Mouse (Mus musculus): ENCODE data around the gene Trabd2b. TPM values are rescaled to one million over a fixed set of nuclear protein-coding genes. Genes with fewer than 3 reads are reported as not detected.
A peak's percentile ranks its signal among the peaks of the same experiment; 100 is the strongest.

Gene Trabd2b
- total and polyA plus RNA-seq, 2 experiments from 2014 or later: 0.63 to 0.71 TPM

- Histone ChIP-seq H3K4me2 (ENCODE audit: low read depth) (no peak overlapping the region), H3K27ac (ENCODE audit: low read depth, low read length) (no peak overlapping the region), H3K36me3 (ENCODE audit: insufficient read depth) (no peaks in the 10 kb centered on the region), H3K27me3 (ENCODE audit: insufficient read depth, low read length) (no peaks in the 10 kb centered on the region), H3K4me3 (ENCODE audit: low read depth, low read length) (no peak overlapping the region), H3K9me3 (ENCODE audit: low read length) (no peaks in the 10 kb centered on the region), H3K4me1 (ENCODE audit: insufficient read depth) (no peaks in the 10 kb centered on the region), H3K9ac (no peak overlapping the region)
- WGBS: 78% methylated on average over 7 of the region's 7 CpGs
- ATAC-seq (no peak), DNase-seq (no peak)
- no peak for TF ChIP-seq CTCF (IDR thresholded peaks at IDR 0.05; ENCODE audit: low read depth)
Observed at GRCm38 (mm10) chr4:114435381-114435780, 28.9 kb downstream of the Trabd2b start.

- H3K9ac ChIP-seq: no peak overlapping the region
- no peak overlapping the region for H3K4me2 ChIP-seq (ENCODE audit: low read depth)
- WGBS: 75% methylated on average over 2 of the region's 2 CpGs
- ATAC-seq (no peak), DNase-seq (no peak)
- no peaks in the 10 kb centered on the region for H3K27me3 ChIP-seq (ENCODE audit: insufficient read depth, low read length)
- no peak overlapping the region for H3K4me3 ChIP-seq (ENCODE audit: low read depth, low read length)
- H3K9me3 ChIP-seq (ENCODE audit: low read length): no peaks in the 10 kb centered on the region
- no peaks in the 10 kb centered on the region for H3K36me3 ChIP-seq (ENCODE audit: insufficient read depth)
- no peak overlapping the region for H3K27ac ChIP-seq (ENCODE audit: low read depth, low read length)
- H3K4me1 ChIP-seq (ENCODE audit: insufficient read depth): no peaks in the 10 kb centered on the region
- peak; percentile 35 for TF ChIP-seq CTCF (IDR thresholded peaks at IDR 0.05; ENCODE audit: low read depth)
Observed at GRCm38 (mm10) chr4:114438764-114439163, 32.2 kb downstream of the Trabd2b start.

GRCm38 (mm10) chr4:114442186-114442585 lies 35.7 kb downstream of the Trabd2b start:
- no peak overlapping the region for H3K4me2 ChIP-seq (ENCODE audit: low read depth)
- no peak overlapping the region for H3K9ac ChIP-seq
- H3K4me3 ChIP-seq (ENCODE audit: low read depth, low read length): no peak overlapping the region
- no peak overlapping the region for H3K27ac ChIP-seq (ENCODE audit: low read depth, low read length)
- no peak for ATAC-seq
- H3K9me3 ChIP-seq (ENCODE audit: low read length): no peaks in the 10 kb centered on the region
- no peaks in the 10 kb centered on the region for H3K4me1 ChIP-seq (ENCODE audit: insufficient read depth)
- DNase-seq: no peak
- peak; percentile 47 for TF ChIP-seq CTCF (IDR thresholded peaks at IDR 0.05; ENCODE audit: low read depth)
- no peaks in the 10 kb centered on the region for H3K27me3 ChIP-seq (ENCODE audit: insufficient read depth, low read length)
- 53% methylated on average over 2 of the region's 2 CpGs for WGBS
- no peaks in the 10 kb centered on the region for H3K36me3 ChIP-seq (ENCODE audit: insufficient read depth)

GRCm38 (mm10) chr4:114442661-114443060 lies 36.1 kb downstream of the Trabd2b start:
- Histone ChIP-seq H3K4me1 (ENCODE audit: insufficient read depth) (no peaks in the 10 kb centered on the region), H3K27me3 (ENCODE audit: insufficient read depth, low read length) (no peaks in the 10 kb centered on the region), H3K4me3 (ENCODE audit: low read depth, low read length) (no peak overlapping the region), H3K4me2 (ENCODE audit: low read depth) (no peak overlapping the region), H3K9ac (no peak overlapping the region), H3K36me3 (ENCODE audit: insufficient read depth) (no peaks in the 10 kb centered on the region), H3K9me3 (ENCODE audit: low read length) (no peaks in the 10 kb centered on the region), H3K27ac (ENCODE audit: low read depth, low read length) (no peak overlapping the region)
- TF ChIP-seq CTCF (IDR thresholded peaks at IDR 0.05; ENCODE audit: low read depth): no peak
- DNase-seq (no peak), ATAC-seq (no peak)
- 82% methylated on average over 3 of the region's 3 CpGs for WGBS

GRCm38 (mm10) chr4:114448393-114449052 lies 42.0 kb downstream of the Trabd2b start:
- Histone ChIP-seq H3K4me1 (ENCODE audit: insufficient read depth) (no peaks in the 10 kb centered on the region), H3K27ac (ENCODE audit: low read depth, low read length) (no peak overlapping the region), H3K36me3 (ENCODE audit: insufficient read depth) (no peaks in the 10 kb centered on the region), H3K4me3 (ENCODE audit: low read depth, low read length) (no peak overlapping the region), H3K4me2 (ENCODE audit: low read depth) (no peak overlapping the region), H3K9ac (no peak overlapping the region), H3K9me3 (ENCODE audit: low read length) (no peaks in the 10 kb centered on the region), H3K27me3 (ENCODE audit: insufficient read depth, low read length) (no peaks in the 10 kb centered on the region)
- WGBS: 59% methylated on average over 9 of the region's 9 CpGs
- DNase-seq: peak; percentile 53
- ATAC-seq: peak; percentile 71
- TF ChIP-seq CTCF (IDR thresholded peaks at IDR 0.05; ENCODE audit: low read depth): no peak

GRCm38 (mm10) chr4:114453101-114453500 lies 46.6 kb downstream of the Trabd2b start:
- DNase-seq: no peak
- no peak overlapping the region for H3K4me3 ChIP-seq (ENCODE audit: low read depth, low read length)
- 78% methylated on average over 3 of the region's 3 CpGs for WGBS

GRCm38 (mm10) chr4:114454016-114454415 lies 47.5 kb downstream of the Trabd2b start:
- TF ChIP-seq CTCF (IDR thresholded peaks at IDR 0.05; ENCODE audit: low read depth): no peak
- H3K27ac ChIP-seq (ENCODE audit: low read depth, low read length): no peak overlapping the region
- no peaks in the 10 kb centered on the region for H3K36me3 ChIP-seq (ENCODE audit: insufficient read depth)
- no peaks in the 10 kb centered on the region for H3K27me3 ChIP-seq (ENCODE audit: insufficient read depth, low read length)
- DNase-seq (no peak), ATAC-seq (no peak)
- H3K4me3 ChIP-seq (ENCODE audit: low read depth, low read length): no peak overlapping the region
- H3K4me2 ChIP-seq (ENCODE audit: low read depth): no peak overlapping the region
- no peaks in the 10 kb centered on the region for H3K9me3 ChIP-seq (ENCODE audit: low read length)
- H3K4me1 ChIP-seq (ENCODE audit: insufficient read depth): no peaks in the 10 kb centered on the region
- 74% methylated on average over 4 of the region's 4 CpGs for WGBS
- no peak overlapping the region for H3K9ac ChIP-seq

More at GRCm38 (mm10) chr4:114453101-114453500, 46.6 kb downstream of the Trabd2b start:
- Histone ChIP-seq H3K9ac (no peak overlapping the region), H3K36me3 (ENCODE audit: insufficient read depth) (no peaks in the 10 kb centered on the region), H3K27ac (ENCODE audit: low read depth, low read length) (no peak overlapping the region), H3K27me3 (ENCODE audit: insufficient read depth, low read length) (no peaks in the 10 kb centered on the region), H3K9me3 (ENCODE audit: low read length) (no peaks in the 10 kb centered on the region), H3K4me1 (ENCODE audit: insufficient read depth) (no peaks in the 10 kb centered on the region), H3K4me2 (ENCODE audit: low read depth) (no peak overlapping the region)
- no peak for ATAC-seq
- TF ChIP-seq CTCF (IDR thresholded peaks at IDR 0.05; ENCODE audit: low read depth): no peak

All from forebrain, postnatal 0 days (tissue).